Mouse (Mus musculus): Measurements from ENCODE around the gene Sept9.
A peak's percentile ranks its signal among the peaks of the same experiment; 100 is the strongest.
"Not testable (repeated sequence)": the region's sequence is repeated elsewhere in the genome, so short reads cannot be mapped to it uniquely, and the experiment has no call there.

The Sept9 gene

DNA sequence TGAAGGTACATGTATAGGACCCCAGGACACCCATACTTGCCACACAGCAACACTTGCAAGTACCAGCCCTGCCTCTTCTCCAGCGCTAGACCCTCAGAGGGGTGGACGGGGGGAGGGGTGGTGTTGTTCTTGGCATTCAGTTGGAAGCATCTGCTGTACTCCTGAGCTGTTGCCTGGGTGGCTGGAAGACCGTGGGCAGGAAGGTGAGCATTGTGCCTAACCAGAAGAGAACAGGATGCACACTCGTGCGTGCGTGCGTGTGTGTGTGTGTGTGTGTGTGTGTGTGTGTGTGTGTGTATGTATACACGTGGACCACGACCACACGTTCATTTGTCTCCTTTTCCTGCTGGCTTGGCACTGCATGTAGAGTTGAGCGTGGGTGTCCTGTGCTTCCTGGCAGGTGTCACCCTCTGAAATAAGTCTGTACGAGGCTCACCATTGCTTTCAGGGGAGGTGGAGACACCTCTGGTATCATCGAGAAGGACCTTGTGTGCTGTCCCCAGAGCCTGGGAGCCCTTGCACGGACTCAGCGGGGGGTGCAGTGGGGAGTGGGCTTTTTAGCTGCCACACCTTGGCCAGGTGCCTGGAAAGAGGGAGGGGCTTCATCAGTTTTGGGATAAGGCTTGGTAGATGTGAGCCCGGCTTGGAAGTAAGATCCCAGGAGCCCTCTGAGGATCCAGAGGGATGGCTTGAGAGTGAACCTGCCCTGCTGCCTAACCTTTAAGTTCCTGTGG, 127.6 kb downstream of the Sept9 start:
- DNase-seq (ENCODE audit: low spot score), result no peak

DNA sequence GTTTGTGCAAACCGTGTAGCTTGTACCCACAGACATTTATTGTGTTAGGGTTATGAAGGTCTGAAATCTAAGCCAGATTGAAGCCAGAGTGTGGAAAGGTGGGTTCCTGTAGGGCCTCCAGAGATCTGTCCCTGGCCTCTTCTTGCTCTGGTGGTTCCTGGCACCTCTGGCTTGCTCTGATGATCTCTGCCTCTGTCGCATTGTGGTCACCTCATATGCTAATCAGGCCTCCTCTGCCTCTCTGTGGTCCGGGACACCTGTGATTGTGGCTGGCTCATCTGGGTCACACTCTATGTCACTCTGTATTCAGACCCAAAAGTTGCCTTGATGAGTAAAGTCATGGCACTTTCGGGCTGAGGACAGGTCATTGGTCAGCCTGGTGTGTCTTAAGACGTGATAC, 128.2 kb downstream of the Sept9 start:
- no peak for DNase-seq (ENCODE audit: low spot score)

DNA sequence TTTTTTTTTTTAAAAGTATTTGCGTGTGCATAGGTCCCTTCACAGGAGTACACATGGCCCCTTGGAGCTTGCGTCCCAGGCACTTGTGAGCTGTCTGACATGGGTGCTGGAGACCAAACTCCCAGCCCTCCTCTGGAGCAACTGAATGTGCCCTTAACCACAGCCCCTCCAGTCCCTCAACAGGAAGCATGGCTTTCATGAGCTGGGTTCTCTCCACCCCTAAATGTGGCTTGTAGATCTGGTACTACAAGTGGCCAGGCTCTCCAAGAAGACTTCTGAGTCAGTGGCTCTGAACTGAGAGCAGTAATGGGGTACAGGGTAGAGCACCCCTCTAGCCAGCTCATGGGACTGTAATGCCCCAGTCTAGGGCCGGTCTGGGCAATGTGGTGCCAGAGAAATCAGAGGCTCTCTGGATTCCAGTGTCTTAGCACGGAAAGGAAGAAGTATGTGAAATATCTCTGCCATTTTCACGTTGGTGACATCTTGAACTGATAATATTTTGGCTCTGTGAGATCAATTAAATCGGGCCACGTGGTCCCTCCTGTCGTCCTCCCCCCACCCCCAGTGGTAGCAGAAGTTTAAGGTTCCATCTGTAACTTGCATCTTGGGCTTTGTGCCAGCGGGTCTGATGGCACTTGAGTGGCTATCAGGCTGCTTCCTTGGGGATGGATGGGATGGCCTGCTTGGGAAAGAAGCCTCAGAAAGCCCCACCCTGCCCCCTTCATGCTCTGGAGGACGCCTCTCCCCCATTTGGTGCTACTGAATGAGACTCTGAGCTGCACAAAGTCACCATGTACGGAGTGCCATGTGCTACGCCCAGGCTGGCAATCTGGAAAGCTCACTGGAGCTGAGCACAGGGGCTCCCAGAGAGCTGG, 130.9 kb downstream of the Sept9 start:
- DNase-seq (ENCODE audit: low spot score), result no peak

DNA sequence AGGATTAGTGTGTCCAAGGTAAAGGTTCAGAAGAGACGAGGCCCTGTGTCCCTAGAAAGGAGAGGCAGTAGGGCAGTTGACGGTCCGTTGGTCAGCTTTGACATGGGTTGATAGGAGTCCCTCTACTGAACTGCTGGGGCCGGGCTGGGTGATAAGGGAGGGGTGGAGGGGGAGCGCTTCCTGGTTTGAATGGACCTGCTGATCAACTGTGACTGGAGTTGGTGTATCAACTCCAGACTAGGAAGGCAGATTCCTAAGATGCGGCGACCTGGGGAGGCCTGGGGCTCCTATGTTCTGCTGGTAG, 131.4 kb downstream of the Sept9 start:
- DNase-seq (ENCODE audit: low spot score), result no peak

DNA sequence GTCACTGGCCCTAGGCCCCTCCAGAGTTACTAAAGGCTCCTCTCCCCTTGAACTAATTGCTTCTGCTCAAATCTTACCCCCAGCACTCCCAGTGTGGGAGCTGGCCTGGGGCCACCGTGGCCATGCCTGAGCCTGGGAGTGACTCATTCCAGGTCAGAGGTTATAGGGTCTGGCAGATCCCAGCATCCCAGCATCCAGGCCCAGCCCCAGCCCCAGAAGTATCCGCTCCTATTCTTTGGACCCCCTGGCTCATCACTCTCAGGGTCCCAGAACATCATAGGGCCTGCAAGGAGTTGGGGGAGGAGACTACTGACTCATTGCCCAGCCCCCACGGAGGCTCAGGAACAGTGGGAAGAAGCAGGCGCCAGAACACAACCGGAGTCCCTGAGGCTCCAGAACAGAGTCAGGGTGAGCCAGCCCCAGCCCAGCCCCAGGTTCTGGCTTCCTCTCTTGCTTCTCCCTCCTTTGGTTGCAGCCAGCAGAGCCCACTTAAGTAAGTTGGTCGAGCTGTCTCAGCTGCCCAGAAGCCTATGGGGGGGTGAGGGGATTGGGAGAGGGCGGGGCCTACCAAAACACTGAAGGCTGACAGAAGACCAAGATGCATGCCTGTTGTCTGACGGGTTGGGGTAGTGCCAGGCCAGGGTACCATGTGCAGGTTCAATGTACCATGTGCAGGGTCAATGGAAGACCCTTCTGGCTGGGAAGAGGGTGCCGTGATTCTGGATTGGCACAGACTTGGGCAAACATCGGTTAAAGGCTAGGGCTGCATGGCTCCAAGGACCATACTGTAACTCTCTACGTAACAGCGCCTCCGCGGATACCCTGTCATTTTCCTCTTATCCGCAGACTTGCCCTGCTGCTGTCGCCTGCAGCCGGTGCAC, 132.1 kb downstream of the Sept9 start:
- DNase-seq (ENCODE audit: low spot score), result no peak

DNA sequence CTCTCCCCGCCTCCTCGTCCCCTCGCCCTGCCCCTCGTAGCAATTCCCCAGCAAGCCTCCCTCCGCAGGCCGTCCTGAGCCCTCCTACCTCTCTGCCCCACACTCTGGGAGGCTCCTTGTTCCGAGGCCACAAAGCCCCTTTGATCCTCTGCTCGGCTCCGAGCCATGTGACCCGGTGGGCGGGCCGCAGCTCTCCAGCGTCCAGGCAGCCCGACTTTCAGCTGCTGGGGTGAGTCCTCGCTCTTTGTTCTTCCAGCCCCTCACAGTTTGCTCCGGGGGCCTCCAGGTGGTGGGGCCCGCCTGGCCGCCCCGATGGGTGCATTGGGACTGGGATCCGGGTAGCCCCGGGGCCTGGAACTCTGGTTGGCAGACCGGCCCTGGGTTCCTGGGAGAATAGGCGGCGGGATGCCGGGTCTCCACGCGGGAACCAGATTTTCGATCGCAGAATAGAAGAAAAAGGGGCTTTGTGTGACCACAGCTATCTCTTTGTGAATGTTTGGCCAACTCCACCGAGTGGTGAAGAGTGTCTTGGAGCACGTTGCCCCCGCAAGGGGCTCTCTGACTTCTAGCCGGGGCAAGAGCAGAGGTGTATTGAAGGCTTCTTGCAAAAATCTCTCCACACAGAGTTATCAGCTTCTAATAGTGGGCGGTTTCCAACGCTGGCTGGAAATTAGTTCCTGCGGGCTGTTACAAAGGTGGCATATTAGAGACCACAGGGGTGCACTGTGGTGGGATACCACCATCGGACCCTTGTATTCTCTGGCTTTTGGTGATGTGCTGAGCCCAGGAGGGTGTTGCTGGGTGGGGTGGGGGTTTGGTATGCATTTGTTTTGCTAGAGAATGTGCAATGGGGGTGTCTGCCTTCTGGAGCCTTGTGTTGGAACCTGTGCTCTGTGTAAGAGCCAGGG, 133.0 kb downstream of the Sept9 start:
- peak; percentile 69 for DNase-seq (ENCODE audit: low spot score)

DNA sequence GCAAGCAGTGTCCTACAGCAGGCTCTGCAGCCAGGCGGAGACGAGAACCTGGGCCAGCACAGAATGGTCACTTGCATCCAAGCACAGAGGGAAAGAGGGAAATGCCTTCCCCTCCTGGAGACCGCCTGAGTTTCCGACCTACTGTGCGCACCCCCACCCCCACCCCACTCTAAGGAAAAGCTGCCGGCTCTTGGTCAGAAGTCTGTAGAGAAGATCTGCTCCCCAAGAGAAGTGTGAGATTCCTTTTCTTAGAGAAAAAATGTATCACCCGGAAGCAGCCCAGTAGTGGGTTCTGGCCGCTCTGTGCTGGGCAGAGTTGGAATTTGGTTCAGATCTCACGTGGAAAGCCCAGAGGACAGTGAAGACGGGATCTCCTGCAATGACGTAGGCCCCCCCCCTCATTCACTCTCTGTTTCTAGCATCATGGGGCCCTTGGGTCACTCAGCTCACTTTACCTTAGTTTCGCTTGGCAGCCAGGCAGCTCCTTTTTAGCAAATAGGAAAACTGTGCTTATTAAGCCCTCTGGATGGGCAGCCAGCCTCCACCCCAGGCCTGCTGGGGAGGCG, 133.8 kb downstream of the Sept9 start:
- DNase-seq (ENCODE audit: low spot score), result no peak

DNA sequence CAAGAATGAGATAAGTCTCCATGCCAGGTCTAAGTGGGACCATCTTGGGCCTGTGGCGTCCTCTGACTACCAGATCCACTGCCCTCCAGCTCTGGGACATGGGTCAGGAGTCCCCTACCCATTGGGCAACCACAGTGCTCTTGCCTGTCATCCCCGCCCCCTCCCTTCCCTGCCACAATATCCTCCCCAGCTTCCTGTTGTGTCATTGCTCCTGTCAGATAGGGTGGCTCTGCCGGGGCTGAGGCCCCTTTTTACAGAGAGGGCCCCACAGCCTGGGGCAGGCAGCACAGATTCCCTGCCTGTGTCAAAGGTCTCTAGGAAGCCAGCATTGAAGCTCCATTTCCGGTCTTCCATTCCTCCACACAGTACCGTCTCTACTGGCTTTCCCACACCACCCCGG, 134.6 kb downstream of the Sept9 start:
- peak; percentile 61 for DNase-seq (ENCODE audit: low spot score)

DNA sequence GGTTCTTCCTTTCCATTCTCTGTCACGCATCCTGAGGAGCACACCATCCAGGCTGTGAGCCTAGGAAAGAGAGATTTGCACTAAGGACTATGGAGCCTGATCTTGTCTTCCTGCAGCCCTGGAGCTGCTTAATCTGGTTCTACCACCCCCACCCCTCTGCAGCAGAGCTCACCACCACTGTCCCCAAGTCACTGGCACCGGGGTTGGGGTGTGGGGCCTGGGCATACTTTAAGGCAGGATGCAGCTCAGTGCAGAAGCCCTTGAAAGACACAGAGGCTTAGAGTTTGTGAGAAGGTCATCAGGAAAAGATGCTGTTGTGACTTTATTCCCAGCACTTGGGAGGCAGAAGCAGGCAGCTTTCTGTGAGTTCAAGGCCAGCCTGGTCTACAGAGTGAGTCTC, 135.7 kb downstream of the Sept9 start:
- DNase-seq (ENCODE audit: low spot score), result no peak

DNA sequence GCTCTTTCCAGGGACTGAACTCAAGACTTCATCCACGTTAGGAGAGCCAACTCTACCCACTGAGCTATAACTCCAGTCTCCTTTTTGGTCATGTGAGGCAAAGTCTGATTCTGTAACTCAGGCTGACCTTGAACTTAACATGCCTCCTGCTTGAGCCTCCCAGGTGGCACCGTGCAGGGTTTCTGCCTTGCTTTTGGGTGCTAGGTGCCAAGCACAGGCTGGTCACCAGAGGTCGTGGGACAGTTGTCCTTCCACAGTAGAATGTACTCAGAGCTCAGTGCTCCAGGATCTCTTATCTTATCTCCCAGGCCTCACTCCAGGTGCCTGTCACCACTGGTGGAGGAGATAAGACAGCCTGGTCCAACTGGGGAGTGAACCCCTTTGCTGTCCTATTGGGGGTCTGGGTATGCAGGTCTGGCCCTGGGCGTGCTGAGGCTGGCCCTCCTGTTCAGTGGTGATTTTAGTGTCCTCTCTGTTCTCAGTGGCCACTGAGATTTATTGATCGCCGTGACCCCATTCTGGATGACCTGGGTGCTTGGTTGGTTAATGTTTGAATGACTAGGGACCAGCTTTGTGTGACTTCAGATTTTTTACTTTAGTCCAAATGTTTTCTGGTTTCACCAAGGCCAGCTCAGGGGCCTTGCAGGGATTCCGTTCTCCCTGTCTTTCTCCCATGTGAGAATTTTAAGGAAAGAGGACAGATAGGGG, 136.8 kb downstream of the Sept9 start:
- DNase-seq (ENCODE audit: low spot score), result no peak

DNA sequence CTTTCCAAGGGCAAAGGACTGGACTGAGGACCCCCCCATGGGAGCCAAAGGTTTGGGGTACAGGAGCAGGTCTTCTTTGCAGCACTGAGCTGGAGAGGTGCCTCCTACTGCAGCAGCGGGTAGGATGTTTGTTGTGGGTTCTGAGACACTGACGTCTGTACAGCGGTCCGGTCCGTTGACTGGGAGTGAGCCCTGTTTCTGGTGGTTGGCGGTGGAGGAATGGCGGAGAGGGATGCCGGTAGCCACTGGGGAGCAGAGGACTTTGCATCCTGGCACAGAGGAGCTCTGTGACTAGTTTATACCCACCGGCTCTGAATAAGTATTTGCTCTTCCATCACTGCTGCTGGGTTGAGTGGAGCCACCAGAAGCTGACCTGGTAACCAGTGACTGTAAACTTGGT, 138.3 kb downstream of the Sept9 start:
- DNase-seq (ENCODE audit: low spot score), result no peak

DNA sequence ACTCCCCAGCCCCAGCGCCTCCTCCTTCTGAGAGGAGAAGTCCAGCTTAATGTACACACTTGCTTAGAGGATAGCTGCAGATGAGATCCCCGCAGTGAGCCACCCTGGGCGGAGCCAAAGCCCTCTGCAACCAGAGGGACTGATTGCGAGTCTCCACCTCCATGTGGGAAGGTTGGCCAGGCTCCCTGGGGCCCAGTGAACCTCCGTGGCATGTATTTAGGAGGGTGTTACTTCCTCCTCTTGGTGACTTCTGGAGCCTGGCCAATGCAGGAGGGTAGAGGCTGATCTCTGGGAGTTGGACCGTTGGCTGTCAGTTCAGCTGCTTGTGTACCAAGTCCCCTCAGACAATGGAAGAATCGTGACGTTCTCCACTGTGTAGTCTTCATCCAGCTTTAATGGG, 139.0 kb downstream of the Sept9 start:
- peak; percentile 76 for DNase-seq (ENCODE audit: low spot score)

DNA sequence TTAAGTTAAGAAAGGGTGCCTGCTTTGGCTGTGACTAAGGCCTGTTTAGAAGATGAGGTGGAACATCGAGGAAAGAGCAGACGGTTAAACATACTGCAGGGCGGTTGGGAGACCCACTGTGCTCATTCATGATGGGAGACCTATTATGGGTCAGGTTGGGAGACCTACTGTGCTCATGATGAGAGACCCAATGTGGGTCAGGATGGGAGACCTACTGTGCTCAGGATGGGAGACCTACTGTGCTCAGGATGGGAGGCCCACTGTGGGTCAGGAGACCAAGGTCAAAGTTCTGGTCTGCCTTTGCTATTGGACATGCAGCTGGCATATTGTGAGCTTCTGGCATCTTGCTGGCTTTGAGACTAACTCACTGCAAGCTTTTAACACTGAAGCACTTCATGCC, 139.6 kb downstream of the Sept9 start:
- no peak for DNase-seq (ENCODE audit: low spot score)

DNA sequence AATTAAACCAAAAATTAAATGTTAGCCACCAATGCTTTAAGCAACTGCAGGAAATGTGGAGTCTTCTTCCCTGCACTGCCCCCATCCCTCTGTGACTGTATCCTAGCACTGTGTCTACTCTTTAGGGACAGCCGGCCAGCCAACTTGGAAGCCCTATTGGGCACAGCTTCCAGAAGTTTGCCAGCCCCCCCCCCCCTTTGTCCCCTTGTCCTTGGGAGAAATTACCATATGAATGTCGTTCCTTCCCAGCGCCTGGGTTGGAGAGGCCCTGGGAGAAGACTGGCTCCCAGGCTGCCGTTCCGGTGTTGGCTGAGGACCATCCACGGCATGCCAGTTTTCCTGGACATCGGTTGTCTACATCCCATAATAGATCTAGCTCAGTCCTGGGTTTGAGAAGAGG, 141.8 kb downstream of the Sept9 start:
- no peak for DNase-seq (ENCODE audit: low spot score)

DNA sequence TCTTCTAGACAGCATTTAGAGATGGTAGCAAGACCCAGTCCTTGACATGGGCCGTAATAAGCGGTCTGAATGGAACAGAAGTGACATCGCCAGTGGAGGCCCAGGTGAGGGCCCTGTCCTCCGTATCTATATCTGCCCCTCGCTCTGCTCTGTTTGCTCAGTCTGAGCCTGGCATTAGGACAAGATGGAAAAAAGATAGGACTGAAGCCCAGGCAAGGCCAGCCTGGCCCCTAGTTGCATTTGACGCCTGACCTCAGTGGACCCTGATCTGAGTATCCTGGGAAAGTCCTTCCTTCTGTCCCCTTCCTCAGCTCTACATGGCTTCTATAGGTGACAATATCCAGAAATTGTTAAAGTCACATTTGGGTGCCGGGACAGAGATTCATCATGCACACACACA, 142.6 kb downstream of the Sept9 start:
- DNase-seq (ENCODE audit: low spot score), result no peak

DNA sequence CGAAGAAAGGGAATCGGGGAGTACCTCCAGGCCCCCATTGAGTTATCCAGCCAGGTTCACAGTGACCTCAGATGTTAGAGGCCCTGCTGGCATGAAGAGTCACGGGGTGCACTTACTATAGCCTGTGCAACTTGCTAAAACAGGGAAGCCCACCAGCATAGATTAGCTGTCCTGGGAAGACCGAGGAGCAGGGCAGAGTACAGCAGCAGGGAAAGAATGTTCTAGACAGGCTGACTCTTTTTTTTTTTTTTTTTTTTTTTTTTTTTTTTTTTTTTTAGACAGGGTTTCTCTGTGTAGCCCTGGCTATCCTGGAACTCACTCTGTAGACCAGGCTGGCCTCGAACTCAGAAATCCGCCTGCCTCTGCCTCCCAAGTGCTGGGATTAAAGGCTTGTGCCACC, 143.0 kb downstream of the Sept9 start:
- DNase-seq (ENCODE audit: low spot score), result not testable (repeated sequence)

DNA sequence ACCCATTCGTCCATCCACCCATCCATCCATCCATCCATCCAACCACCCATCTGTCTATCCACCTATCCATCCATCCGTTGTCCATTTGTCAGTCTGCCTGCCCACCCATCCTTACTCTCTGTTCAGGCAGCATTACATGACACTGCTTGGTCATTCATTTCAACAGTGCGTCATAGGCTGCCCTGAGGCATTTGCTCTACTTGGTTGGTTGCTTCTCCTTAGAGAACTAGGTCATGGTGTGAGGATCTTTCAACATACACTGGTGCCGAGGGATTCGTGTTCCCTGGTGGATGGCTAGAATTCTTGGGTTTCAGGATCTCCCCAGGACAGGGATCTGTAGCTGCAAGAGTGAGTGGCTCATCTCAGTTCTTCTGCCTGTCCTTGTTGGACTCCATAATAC, 144.3 kb downstream of the Sept9 start:
- no peak for DNase-seq (ENCODE audit: low spot score)

DNA sequence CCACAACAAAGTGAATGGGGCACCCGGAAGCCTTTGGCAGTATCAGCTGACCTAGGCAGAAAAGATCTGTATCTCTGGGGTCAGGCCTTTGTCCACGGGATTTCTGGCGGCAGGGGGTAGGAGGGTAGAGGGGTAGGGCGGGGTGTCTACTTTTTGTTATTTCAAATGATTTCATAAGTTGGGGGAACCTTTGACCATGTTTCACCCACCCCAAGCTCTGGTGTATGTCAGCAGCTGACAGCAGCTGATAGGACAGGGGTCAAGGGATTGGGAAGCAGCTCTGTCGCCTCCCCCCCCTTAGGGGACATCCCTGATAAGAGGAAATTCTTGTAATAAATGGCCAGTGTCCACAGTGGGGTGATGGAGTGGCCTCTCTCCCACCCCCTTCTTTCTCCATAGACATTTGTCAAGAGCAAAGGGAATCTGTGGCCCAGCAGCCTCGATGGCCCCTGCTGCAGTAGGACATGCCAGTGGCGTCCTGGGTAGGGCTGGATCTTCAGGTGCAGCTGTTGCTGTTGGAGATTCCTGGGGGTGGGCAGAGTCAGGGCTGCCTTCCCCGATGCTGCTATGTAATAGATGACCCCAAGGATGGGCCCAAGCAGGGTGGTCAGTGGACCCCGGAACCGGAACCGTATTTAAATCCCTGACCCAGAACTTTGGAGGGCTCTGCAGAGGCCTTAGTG, 145.0 kb downstream of the Sept9 start:
- no peak for DNase-seq (ENCODE audit: low spot score)

DNA sequence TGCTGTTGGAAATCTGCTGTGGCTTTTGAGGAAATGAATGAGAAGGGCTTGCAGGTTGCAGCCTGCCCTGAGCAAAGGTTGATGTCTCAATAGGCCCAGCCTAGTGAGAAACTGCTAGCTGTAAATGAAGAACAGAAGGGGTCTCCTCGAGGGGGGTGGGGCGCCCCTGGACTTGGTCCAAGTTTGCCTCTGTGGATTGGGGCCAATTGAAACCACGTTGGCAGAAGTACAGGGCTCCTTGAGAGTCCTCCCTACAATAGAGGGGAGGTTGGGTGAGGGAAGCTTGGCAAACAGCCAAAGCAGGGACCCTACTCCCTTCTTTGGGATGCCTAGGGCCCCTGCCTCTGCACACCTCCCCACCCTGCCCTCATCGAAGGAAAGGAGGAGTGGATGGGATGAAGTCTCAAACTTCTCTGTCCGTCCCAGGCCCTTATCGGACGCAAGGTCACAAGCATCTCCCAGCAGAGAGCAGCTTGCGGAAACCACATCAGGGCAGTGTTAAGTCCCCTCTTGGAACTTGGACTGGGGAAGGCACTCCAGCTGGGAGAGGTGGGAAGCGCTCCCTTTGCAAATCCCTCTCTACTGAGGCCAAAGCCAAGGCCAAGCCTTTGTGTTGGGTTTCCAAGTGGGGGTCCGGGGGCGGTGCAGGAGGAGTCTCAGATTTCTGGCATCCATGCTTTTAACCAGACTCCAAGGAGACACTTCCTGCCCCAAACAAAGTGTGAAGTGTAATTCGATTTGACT, 145.7 kb downstream of the Sept9 start:
- DNase-seq (ENCODE audit: low spot score), result peak; percentile 50
